Mouse (Mus musculus) lung, adult 2 months (tissue): Measurements from ENCODE around the gene Ube2h.

Experiments
- CTCF ChIP-seq: fragments of 200-500 bp; IDR thresholded peaks from 2 replicates; pipeline ENCODE4 v1.5.1; 2011; ENCODE audit warnings: mild to moderate bottlenecking, low read length, control low read depth; ENCODE audit not compliant: insufficient read depth
- POLR2A ChIP-seq: fragments of 200-500 bp; IDR thresholded peaks from 2 replicates; pipeline ENCODE4 v1.6.1; 2011; ENCODE audit warnings: low read depth, mild to moderate bottlenecking, control low read depth, low read length, borderline replicate concordance; ENCODE audit errors: extremely low read depth

DNA sequence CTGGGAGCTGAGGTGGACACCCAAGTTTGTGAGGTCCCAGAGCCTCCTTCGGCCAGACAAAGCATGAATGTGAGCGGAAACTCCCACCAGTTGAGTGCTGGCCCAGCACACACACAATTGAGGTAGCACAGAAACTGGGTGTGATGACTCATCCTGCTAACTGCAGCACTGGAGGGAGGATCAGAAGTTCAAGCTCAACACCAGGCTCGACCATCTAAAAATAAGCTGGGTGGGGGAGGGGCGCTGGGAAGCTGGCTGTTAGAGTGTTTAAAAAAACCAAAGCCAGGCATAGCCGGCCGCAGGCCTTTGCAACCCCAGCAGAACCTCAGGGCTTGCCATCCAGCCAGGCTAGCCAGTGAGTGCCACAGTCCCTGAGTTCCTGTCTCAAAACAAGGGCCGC, 142.2 kb downstream of the Ube2h start:
- TF ChIP-seq POLR2A, result no peak
- TF ChIP-seq CTCF, result no peak
